20 mouse cellular contexts compared by ENCODE assay signal in the genomic region with DNA sequence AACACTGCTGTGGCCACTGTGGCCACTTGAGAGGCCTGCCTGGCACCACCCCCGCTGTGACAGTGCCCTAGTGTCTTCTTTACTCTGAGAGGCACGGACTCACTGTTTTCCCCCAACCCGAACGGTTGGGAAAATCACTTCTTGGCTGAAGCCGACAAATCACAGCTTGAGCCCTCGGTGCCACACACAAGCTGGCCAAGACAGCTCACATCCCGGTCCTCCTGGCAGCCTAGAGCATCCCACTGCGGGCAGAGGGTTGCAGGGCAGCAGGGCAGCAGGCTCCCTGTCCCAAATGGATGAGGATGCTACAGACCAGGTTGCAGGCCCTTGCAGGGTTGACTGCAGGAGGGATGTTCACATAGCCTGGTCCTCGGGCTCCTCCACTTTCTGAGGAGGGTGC. TPM values are rescaled to one million over a fixed set of nuclear protein-coding genes. Genes with fewer than 3 reads are reported as not detected.
DNase-seq lines count a peak whose midpoint lies in the region; ATAC-seq and TF ChIP-seq lines count a peak whose summit lies in the region.
"Had no signal": no experiment of that assay in that cellular context is flagged by ENCODE, and none has a peak within 500 bp of the region (broad histone marks: within the 10 kb centered on the region; RNA-seq: fewer than 3 reads in every experiment).

No protein-coding gene starts in this region.

- no peaks in the 10 kb centered on the region for H3K9me3 ChIP-seq in hindbrain, postnatal 0 days (ENCODE audit: low read length)
- 0 out of 2 replicates have a peak, but pooled peaks cover 3% of the 10 kb centered on the region for H3K9me3 ChIP-seq in hindbrain, embryonic 13.5 days
- no peaks in the 10 kb centered on the region for H3K9me3 ChIP-seq in midbrain, embryonic 14.5 days (ENCODE audit: control insufficient read depth, low read length)
- no peaks in the 10 kb centered on the region for H3K9me3 ChIP-seq in forebrain, embryonic 13.5 days (replicated peaks)
- H3K9me3 ChIP-seq: intestine, embryonic 15.5 days had no signal

- H3K27ac ChIP-seq in hindbrain, postnatal 0 days: no peak overlapping the region
- no peak overlapping the region for H3K27ac ChIP-seq in hindbrain, embryonic 13.5 days
- H3K27ac ChIP-seq in midbrain, embryonic 14.5 days (replicated peaks; ENCODE audit: low read depth, low read length): no peak overlapping the region
- H3K27ac ChIP-seq in forebrain, embryonic 13.5 days: no peak overlapping the region
- H3K27ac ChIP-seq: embryonic facial prominence, embryonic 10.5 days; heart, embryonic 13.5 days; intestine, embryonic 15.5 days had no signal

- TF ChIP-seq CTCF in hindbrain, postnatal 0 days (IDR thresholded peaks at IDR 0.05; ENCODE audit: low read depth): no peak

- DNase-seq in hindbrain, postnatal 0 days (ENCODE audit: low spot score): peak; percentile 36
- peak; percentile 83 for DNase-seq in cerebellum, adult 11 months
- peak; percentile 85 for DNase-seq in cerebellum, adult 8-10 months
- peak; percentile 76 to 86 for DNase-seq in cerebellum, postnatal 14 days
- no peak for DNase-seq in midbrain, embryonic 14.5 days
- no peak for DNase-seq in lung, postnatal 4 days
- DNase-seq: adrenal gland, postnatal 10 days; gastrocnemius, postnatal 36 days; heart, adult 11 months; heart, postnatal 36 days; kidney, adult 18-20 months had no signal

- no peaks in the 10 kb centered on the region for H3K4me1 ChIP-seq in hindbrain, postnatal 0 days (ENCODE audit: insufficient read depth, low read length)
- H3K4me1 ChIP-seq in hindbrain, embryonic 13.5 days (replicated peaks): no peaks in the 10 kb centered on the region
- no peaks in the 10 kb centered on the region for H3K4me1 ChIP-seq in midbrain, embryonic 14.5 days (ENCODE audit: control insufficient read depth, insufficient read depth, low read length)
- no peaks in the 10 kb centered on the region for H3K4me1 ChIP-seq in forebrain, embryonic 13.5 days
- H3K4me1 ChIP-seq: embryonic facial prominence, embryonic 10.5 days; heart, embryonic 13.5 days; intestine, embryonic 15.5 days had no signal

- WGBS in hindbrain, postnatal 0 days: 53% methylated on average over 9 of the region's 9 CpGs
- WGBS in hindbrain, embryonic 13.5 days: 76% methylated on average over 9 of the region's 9 CpGs
- 79% methylated on average over 9 of the region's 9 CpGs for WGBS in midbrain, embryonic 14.5 days
- WGBS in forebrain, embryonic 13.5 days: 83% methylated on average over 9 of the region's 9 CpGs

- no peak overlapping the region for H3K4me3 ChIP-seq in hindbrain, postnatal 0 days (ENCODE audit: low read length)
- H3K4me3 ChIP-seq in hindbrain, embryonic 13.5 days: no peak overlapping the region
- no peak overlapping the region for H3K4me3 ChIP-seq in midbrain, embryonic 14.5 days (replicated peaks; ENCODE audit: low read depth, low read length)
- H3K4me3 ChIP-seq in forebrain, embryonic 13.5 days: no peak overlapping the region
- H3K4me3 ChIP-seq: embryonic facial prominence, embryonic 10.5 days; heart, embryonic 13.5 days; intestine, embryonic 15.5 days had no signal

- no peak overlapping the region for H3K9ac ChIP-seq in hindbrain, postnatal 0 days (replicated peaks; ENCODE audit: low read length)
- no peak overlapping the region for H3K9ac ChIP-seq in hindbrain, embryonic 13.5 days
- no peak overlapping the region for H3K9ac ChIP-seq in midbrain, embryonic 14.5 days (replicated peaks; ENCODE audit: low read length)
- H3K9ac ChIP-seq in forebrain, embryonic 13.5 days: no peak overlapping the region
- H3K9ac ChIP-seq: heart, embryonic 13.5 days; intestine, embryonic 15.5 days had no signal

- no peak for ATAC-seq in hindbrain, postnatal 0 days
- ATAC-seq in hindbrain, embryonic 13.5 days (ENCODE audit: low FRiP score): no peak
- no peak for ATAC-seq in midbrain, embryonic 14.5 days (ENCODE audit: low FRiP score, low TSS enrichment)
- no peak for ATAC-seq in forebrain, embryonic 13.5 days
- ATAC-seq: forebrain, embryonic 14.5 days; hindbrain, embryonic 16.5 days; intestine, embryonic 15.5 days had no signal

- no peak overlapping the region for H3K4me2 ChIP-seq in hindbrain, postnatal 0 days (ENCODE audit: low read depth, low read length)
- H3K4me2 ChIP-seq in hindbrain, embryonic 13.5 days: no peak overlapping the region
- no peak overlapping the region for H3K4me2 ChIP-seq in midbrain, embryonic 14.5 days (ENCODE audit: low read length)
- H3K4me2 ChIP-seq in forebrain, embryonic 13.5 days: no peak overlapping the region
- H3K4me2 ChIP-seq: heart, embryonic 13.5 days; intestine, embryonic 15.5 days had no signal

- H3K36me3 ChIP-seq in hindbrain, postnatal 0 days (ENCODE audit: insufficient read depth, low read length): no peaks in the 10 kb centered on the region
- H3K36me3 ChIP-seq in hindbrain, embryonic 13.5 days: peaks cover 21% of the 10 kb centered on the region
- H3K36me3 ChIP-seq in midbrain, embryonic 14.5 days (ENCODE audit: control insufficient read depth, insufficient read depth, low read length): no peaks in the 10 kb centered on the region
- 0 out of 2 replicates have a peak, but pooled peaks cover 6% of the 10 kb centered on the region for H3K36me3 ChIP-seq in forebrain, embryonic 13.5 days (ENCODE audit: poor library complexity, severe bottlenecking)
- H3K36me3 ChIP-seq: embryonic facial prominence, embryonic 10.5 days; heart, embryonic 13.5 days; intestine, embryonic 15.5 days had no signal

- H3K27me3 ChIP-seq in hindbrain, postnatal 0 days (ENCODE audit: insufficient read depth, low read length): no peaks in the 10 kb centered on the region
- H3K27me3 ChIP-seq in hindbrain, embryonic 13.5 days: peaks cover 25% of the 10 kb centered on the region; the same call in 1 of the 2 replicates
- H3K27me3 ChIP-seq in midbrain, embryonic 14.5 days (ENCODE audit: control insufficient read depth, insufficient read depth, low read length): no peaks in the 10 kb centered on the region
- 0 out of 2 replicates have a peak, but pooled peaks cover 3% of the 10 kb centered on the region for H3K27me3 ChIP-seq in forebrain, embryonic 13.5 days

RNA-seq across cellular contexts. Expression of gene Jph3, which starts 20.1 kb away (rescaled TPM):
- total RNA-seq in hindbrain, postnatal 0 days (2014; rRNA removed): 66.0 and 75.2 TPM in 2 replicates
- polyA plus RNA-seq in hindbrain, postnatal 0 days (2015; fragmentation: Nextera tagmentation; extraction: Ambion mirVana): 98.3 and 102 TPM in 2 replicates
- polyA plus RNA-seq in hindbrain, embryonic 13.5 days (2015; fragmentation: Nextera tagmentation; extraction: Ambion mirVana): 87.0 and 90.0 TPM in 2 replicates
- 73.5 and 86.4 TPM in 2 replicates for polyA plus RNA-seq in midbrain, embryonic 14.5 days (2014; fragmentation: Nextera tagmentation; extraction: Ambion mirVana)
- 34.9 and 36.7 TPM in 2 replicates for polyA plus RNA-seq in forebrain, embryonic 13.5 days (2015; fragmentation: Nextera tagmentation; extraction: Ambion mirVana)
- total RNA-seq: gastrocnemius, adult 8-10 months; gastrocnemius, postnatal 36 days; MEL had no signal

Comparison
In these comparisons a context has a peak if more than half of its experiments do, and no peak if none do; other contexts are left out.
1. DNase-seq: peak in hindbrain, postnatal 0 days (single experiment), cerebellum, adult 11 months (single experiment), cerebellum, adult 8-10 months (single experiment) and cerebellum, postnatal 14 days (2 of 2); none in midbrain, embryonic 14.5 days (single experiment) and lung, postnatal 4 days (0 of 2).